Mouse (Mus musculus): Measurements from ENCODE around the gene Dcun1d5. TPM values are rescaled to one million over a fixed set of nuclear protein-coding genes. Genes with fewer than 3 reads are reported as not detected.

Gene Dcun1d5
- total and polyA plus RNA-seq, 3 experiments = 187 to 242 TPM; not detected in 1

- H3K27ac ChIP-seq (ENCODE audit: control insufficient read depth, low read depth, low read length) = no peak overlapping the region
- H3K79me2 ChIP-seq (ENCODE audit: control insufficient read depth, insufficient read depth, low read length, poor library complexity) = no peaks in the 10 kb centered on the region
- no peaks in the 10 kb centered on the region for H3K9me3 ChIP-seq (replicated peaks; ENCODE audit: insufficient read depth, low read length)
- H3K9ac ChIP-seq (ENCODE audit: control insufficient read depth, low read depth, low read length, poor library complexity, severe bottlenecking) = no peak overlapping the region
- H3K4me3 ChIP-seq (ENCODE audit: control insufficient read depth in 1 of 2, insufficient read depth in 1 of 2, low read depth in 2 of 2, low read length in 2 of 2) = no peak overlapping the region
- H3K36me3 ChIP-seq (ENCODE audit: control insufficient read depth in 1 of 2, insufficient read depth in 2 of 2, low read length in 2 of 2) = peaks cover 0 to 3% of the 10 kb centered on the region in 2 experiments; a peak in 1 of 4 replicates
- H3K4me1 ChIP-seq (ENCODE audit: control insufficient read depth in 1 of 2, insufficient read depth in 2 of 2, low read length in 2 of 2) = no peaks in the 10 kb centered on the region
- DNase-seq (ENCODE audit: low read depth, low spot score) = no peak
- H3K27me3 ChIP-seq (ENCODE audit: control insufficient read depth in 1 of 2, insufficient read depth in 2 of 2, low read length in 2 of 2) = no peaks in the 10 kb centered on the region
- TF ChIP-seq CHD2 (IDR thresholded peaks at IDR 0.05; ENCODE audit: low read length) (no peak), CTCF (IDR thresholded peaks at IDR 0.05 in 2 of 3, conservative IDR thresholded peaks at IDR 0.05 in 1 of 3; ENCODE audit: control insufficient read depth in 1 of 3, insufficient read depth in 1 of 3, low read depth in 2 of 3, low read length in 3 of 3, poor library complexity in 1 of 3, severe bottlenecking in 1 of 3) (0 out of 6 replicates have a peak, but pooled peaks of 1 of the 3 experiments have one; percentile 3), EP300 (IDR thresholded peaks at IDR 0.05; ENCODE audit: low read depth in 1 of 2, low read length in 2 of 2) (no peak), RCOR1 (IDR thresholded peaks at IDR 0.05; ENCODE audit: low read depth, low read length) (no peak), ZC3H11A (IDR thresholded peaks at IDR 0.05; ENCODE audit: low read depth, low read length) (no peak), MXI1 (IDR thresholded peaks at IDR 0.05; ENCODE audit: low read depth, low read length) (no peak), GATA1 (IDR thresholded peaks at IDR 0.05; ENCODE audit: low read depth, low read length) (no peak), SIN3A (IDR thresholded peaks at IDR 0.05; ENCODE audit: low read length) (no peak), POLR2AphosphoS2 (IDR thresholded peaks at IDR 0.05; ENCODE audit: low read length) (no peak), ZKSCAN1 (IDR thresholded peaks at IDR 0.05; ENCODE audit: low read depth, low read length) (no peak), TCF12 (IDR thresholded peaks at IDR 0.05; ENCODE audit: low read depth, low read length) (no peak), GABPA (IDR thresholded peaks at IDR 0.05; ENCODE audit: low read depth, low read length) (no peak), RAD21 (IDR thresholded peaks at IDR 0.05; ENCODE audit: low read depth, low read length) (0 out of 2 replicates have a peak, but pooled peaks have one; percentile 0), MEF2A (IDR thresholded peaks at IDR 0.05; ENCODE audit: extremely low read depth, insufficient replicate concordance, low read depth, low read length, poor library complexity, severe bottlenecking) (no peak), USF2 (IDR thresholded peaks at IDR 0.05; ENCODE audit: borderline replicate concordance in 1 of 2, insufficient read depth in 1 of 2, low read depth in 1 of 2, low read length in 2 of 2) (no peak)
Observed at GRCm38 (mm10) chr9:7221024-7221423, 36.7 kb downstream of the Dcun1d5 start.

- no peaks in the 10 kb centered on the region for H3K4me1 ChIP-seq (ENCODE audit: control insufficient read depth in 1 of 2, insufficient read depth in 2 of 2, low read length in 2 of 2)
- no peaks in the 10 kb centered on the region for H3K9me3 ChIP-seq (replicated peaks; ENCODE audit: insufficient read depth, low read length)
- DNase-seq (ENCODE audit: low read depth, low spot score) = no peak
- no peak overlapping the region for H3K9ac ChIP-seq (ENCODE audit: control insufficient read depth, low read depth, low read length, poor library complexity, severe bottlenecking)
- H3K27ac ChIP-seq (ENCODE audit: control insufficient read depth, low read depth, low read length) = no peak overlapping the region
- no peak overlapping the region for H3K4me3 ChIP-seq (ENCODE audit: control insufficient read depth in 1 of 2, insufficient read depth in 1 of 2, low read depth in 2 of 2, low read length in 2 of 2)
- H3K79me2 ChIP-seq (ENCODE audit: control insufficient read depth, insufficient read depth, low read length, poor library complexity) = no peaks in the 10 kb centered on the region
- TF ChIP-seq SMC3 (IDR thresholded peaks at IDR 0.05; ENCODE audit: low read depth, low read length) (no peak), USF1 (IDR thresholded peaks at IDR 0.05; ENCODE audit: low read depth, low read length) (no peak), TBP (IDR thresholded peaks at IDR 0.05; ENCODE audit: low read depth, low read length) (no peak), NRF1 (IDR thresholded peaks at IDR 0.05; ENCODE audit: insufficient read depth, low read depth, low read length, poor library complexity, severe bottlenecking) (no peak), KAT2A (conservative IDR thresholded peaks at IDR 0.05; ENCODE audit: low read depth, low read length) (no peak), MAX (IDR thresholded peaks at IDR 0.05; ENCODE audit: low read length) (no peak), ELF1 (IDR thresholded peaks at IDR 0.05; ENCODE audit: low read depth, low read length) (no peak), CTCF (IDR thresholded peaks at IDR 0.05 in 2 of 3, conservative IDR thresholded peaks at IDR 0.05 in 1 of 3; ENCODE audit: control insufficient read depth in 1 of 3, insufficient read depth in 1 of 3, low read depth in 2 of 3, low read length in 3 of 3, poor library complexity in 1 of 3, severe bottlenecking in 1 of 3) (no peak), E2F4 (IDR thresholded peaks at IDR 0.05; ENCODE audit: borderline replicate concordance, low read depth, low read length) (no peak), ETS1 (IDR thresholded peaks at IDR 0.05; ENCODE audit: low read depth, low read length) (no peak), ZKSCAN1 (IDR thresholded peaks at IDR 0.05; ENCODE audit: low read depth, low read length) (no peak), ZNF384 (IDR thresholded peaks at IDR 0.05; ENCODE audit: low read depth, low read length) (no peak), MAFK (IDR thresholded peaks at IDR 0.05; ENCODE audit: borderline replicate concordance, low read depth, low read length) (no peak), RCOR1 (IDR thresholded peaks at IDR 0.05; ENCODE audit: low read depth, low read length) (no peak)
- H3K36me3 ChIP-seq (ENCODE audit: control insufficient read depth in 1 of 2, insufficient read depth in 2 of 2, low read length in 2 of 2) = peaks cover 0 to 3% of the 10 kb centered on the region in 2 experiments; a peak in 1 of 4 replicates
- H3K27me3 ChIP-seq (ENCODE audit: control insufficient read depth in 1 of 2, insufficient read depth in 2 of 2, low read length in 2 of 2) = no peaks in the 10 kb centered on the region
Observed at GRCm38 (mm10) chr9:7221460-7221859, 37.1 kb downstream of the Dcun1d5 start.

All from MEL (cell line).